Mouse (Mus musculus) layer of hippocampus, adult 2 months (tissue): ENCODE measurements at regions not wholly inside any gene's neighbourhood (a gene's known extent, or its start where the extent isn't known, plus 50 kb on each side); places are given as distances from the start of the nearest gene placed in this dataset.

Experiments
- DNase-seq, 2 experiments: peaks; one replicate each; pipeline ENCODE4 v3.0.0; 2022; ENCODE audit warnings: low spot score in 2 of 2
- H3K27ac ChIP-seq: fragments of 200-600 bp; 2 replicates; pipeline ENCODE4 v1.8.1; 2022
- H3K4me3 ChIP-seq: fragments of 200-600 bp; 2 replicates; pipeline ENCODE4 v1.8.1; 2022; ENCODE audit warnings: mild to moderate bottlenecking
- CTCF ChIP-seq: fragments of 200-600 bp; conservative IDR thresholded peaks from 2 replicates; pipeline ENCODE4 v1.8.1; 2022; ENCODE audit warnings: antibody characterized with exemption, mild to moderate bottlenecking, moderate library complexity
- microRNA-seq, 2 experiments: library from miRNA; unstranded; fragments of <30 nt; microRNA quantifications; one replicate each; pipeline ENCODE4 v1.2.0; 2021

- H3K4me3 ChIP-seq = no peak overlapping the region
- TF ChIP-seq CTCF = no peak
- no peak overlapping the region for H3K27ac ChIP-seq
- no peak for DNase-seq
Measured at GRCm38 (mm10) chr13:90643575-90644215, 261.5 kb downstream of the Atp6ap1l start.

- TF ChIP-seq CTCF = no peak
Measured at GRCm38 (mm10) chr13:90643109-90643508, 262.0 kb downstream of the Atp6ap1l start.

GRCm38 (mm10) chr13:90642206-90642823 lies 262.8 kb downstream of the Atp6ap1l start:
- DNase-seq = no peak
- TF ChIP-seq CTCF = no peak
- no peak overlapping the region for H3K27ac ChIP-seq
- no peak overlapping the region for H3K4me3 ChIP-seq

More at GRCm38 (mm10) chr13:90643109-90643508, 262.0 kb downstream of the Atp6ap1l start:
- peak; percentile 15 to 63 for DNase-seq
- no peak overlapping the region for H3K4me3 ChIP-seq
- H3K27ac ChIP-seq = no peak overlapping the region

Small RNA genes lying in the stretch of these regions (microRNA-seq; reads per million reads assigned to microRNA genes)
- gene Gm44338 = 0 reads per million in 2 experiments
